Mouse (Mus musculus): ENCODE data around the gene Gm21973.

Gm21973 gene

DNA sequence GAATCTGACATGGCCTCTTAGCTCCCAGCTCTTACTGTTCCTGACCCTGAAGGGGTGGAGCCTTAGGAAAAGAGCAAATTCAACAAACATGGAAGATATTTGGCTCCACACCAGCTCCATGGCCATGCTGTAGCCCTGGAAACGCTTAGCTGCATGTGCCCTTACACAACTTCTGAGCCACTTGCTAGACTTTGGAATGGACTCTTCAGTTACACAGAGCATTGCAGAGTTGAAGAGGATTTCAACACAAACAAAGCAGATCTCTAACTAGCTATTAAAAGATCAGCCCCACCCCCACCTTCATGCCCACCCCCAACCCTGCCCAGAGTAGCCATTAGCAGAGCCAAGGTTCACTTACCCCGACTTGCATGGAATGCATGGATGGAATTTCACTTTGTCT, 74.6 kb downstream of the Gm21973 start:
- no peak for DNase-seq (ENCODE audit: low read depth, low spot score)

- peak; percentile 13 for DNase-seq (ENCODE audit: low read depth, low spot score)
These were observed 75.2 kb downstream of the Gm21973 start for GRCm38 (mm10) chr15:10400415-10400814.

GRCm38 (mm10) chr15:10409842-10410241, 84.7 kb downstream of the Gm21973 start:
- DNase-seq (ENCODE audit: low read depth, low spot score), result no peak

DNA sequence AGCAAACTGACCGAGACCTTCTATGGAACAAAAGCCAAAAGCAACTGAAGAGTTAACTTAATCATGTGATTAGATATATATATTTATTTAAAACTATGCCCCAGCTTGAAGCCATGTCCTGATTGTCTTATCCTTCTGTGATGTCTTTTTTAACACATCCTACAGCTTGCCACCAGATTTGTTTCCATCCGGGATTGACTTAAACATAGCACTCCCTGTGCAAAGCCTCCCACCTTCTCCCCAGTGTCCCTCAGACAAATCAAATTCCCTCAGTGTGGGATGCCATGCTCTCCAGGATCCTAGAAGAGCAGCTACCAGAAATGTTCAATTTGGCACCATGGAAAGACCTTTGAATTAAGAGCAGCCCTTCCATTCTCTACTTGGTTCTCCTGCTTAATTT, 85.7 kb downstream of the Gm21973 start:
- DNase-seq (ENCODE audit: low read depth, low spot score), result no peak

DNA sequence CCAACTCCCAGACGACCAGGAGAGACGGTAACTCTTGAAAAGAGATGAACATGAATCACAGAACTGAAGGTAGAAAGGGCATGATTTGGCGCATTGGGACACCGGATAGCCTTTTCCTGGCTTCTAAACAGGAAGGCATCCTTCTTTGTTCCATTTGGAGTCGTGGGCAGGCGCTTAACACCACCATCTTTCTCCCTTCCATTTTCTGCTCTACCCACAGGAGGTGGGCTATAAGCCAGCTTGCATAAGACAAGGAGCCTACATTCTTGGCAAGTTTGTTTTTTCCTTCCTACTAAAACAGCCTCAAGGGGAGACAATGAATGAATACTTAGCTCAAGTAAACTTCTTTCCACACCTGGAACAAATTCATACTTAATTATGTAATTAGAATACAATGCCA, 88.5 kb downstream of the Gm21973 start:
- no peak for DNase-seq (ENCODE audit: low read depth, low spot score)

DNA sequence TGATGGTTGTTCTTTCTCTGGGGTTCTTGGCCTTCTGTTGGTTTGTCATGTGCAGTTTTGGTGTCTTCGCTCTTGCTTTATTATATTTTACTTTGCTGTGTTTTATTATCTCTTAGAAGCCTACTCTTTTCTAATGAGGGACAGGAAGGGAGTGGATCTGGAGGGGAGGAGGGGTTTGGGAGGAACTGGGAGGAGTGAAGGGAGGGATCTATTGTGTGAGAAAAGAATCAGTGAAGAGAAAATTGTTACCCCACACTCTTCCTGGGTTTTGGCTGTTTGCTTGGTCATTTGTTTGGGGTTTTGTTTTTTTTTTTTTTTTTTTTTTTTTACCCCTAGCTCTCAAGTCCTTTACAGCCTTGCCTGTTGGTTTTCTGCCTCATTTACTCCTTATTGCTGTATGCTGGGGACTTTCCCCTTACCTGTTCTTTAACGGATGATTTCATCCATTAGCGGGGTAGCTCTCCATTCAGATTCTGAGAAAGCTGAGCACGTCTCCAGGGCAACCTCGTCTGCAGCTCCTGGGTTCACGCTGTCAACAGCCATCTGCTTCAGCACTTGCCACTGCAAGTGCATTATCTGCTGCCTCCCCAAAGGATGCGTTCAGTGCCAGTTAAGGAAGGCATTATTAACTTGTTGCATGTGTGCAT, 96.1 kb downstream of the Gm21973 start:
- no peak for DNase-seq (ENCODE audit: low read depth, low spot score)

DNA sequence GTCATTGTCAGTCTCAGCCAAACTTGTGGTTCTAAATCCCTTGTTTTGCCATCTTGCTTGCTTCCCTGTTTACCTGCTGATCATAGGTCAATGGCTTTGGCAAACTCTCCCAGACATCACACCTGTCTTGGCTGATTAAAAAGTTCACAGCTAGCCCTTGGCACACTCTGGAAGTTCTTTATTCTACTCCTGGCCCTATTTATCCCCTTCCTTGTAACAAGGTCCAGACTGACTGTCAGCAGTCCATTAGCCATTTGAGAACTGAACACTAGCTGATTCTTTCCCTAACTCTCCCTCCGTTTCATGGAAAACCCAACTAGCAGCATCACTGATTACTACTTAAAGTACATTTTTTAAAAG, 96.6 kb downstream of the Gm21973 start:
- no peak for DNase-seq (ENCODE audit: low read depth, low spot score)

All from forelimb bud, embryonic 11.5 days (tissue).